Mouse (Mus musculus): Measurements from ENCODE around the gene Btnl2.

DNA sequence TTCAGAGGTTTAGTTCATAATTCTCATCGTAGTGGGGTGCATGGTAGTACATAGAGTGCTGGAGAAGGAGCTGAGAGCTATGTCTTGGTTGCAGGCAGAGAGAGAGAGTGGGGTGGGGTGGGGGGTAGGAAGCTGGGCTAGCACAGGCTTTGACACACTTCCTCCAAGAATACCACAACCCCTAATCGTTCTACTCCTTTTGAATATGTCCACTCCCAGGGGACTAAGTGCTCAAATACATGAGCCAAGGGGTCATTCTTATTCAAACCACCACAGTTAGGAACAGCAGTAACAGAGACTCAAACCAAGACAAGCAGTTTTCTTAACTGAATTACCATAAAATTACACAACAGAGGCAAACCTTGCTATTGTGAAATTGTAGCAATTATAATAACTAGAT, 32.0 kb downstream of the Btnl2 start:
- TF ChIP-seq EP300 (optimal IDR thresholded peaks at IDR 0.05) (no peak), CTCF (IDR thresholded peaks at IDR 0.05; ENCODE audit: low read depth) (no peak)
